Mouse (Mus musculus): ENCODE measurements around the gene Etnk1. TPM values are rescaled to one million over a fixed set of nuclear protein-coding genes. Genes with fewer than 3 reads are reported as not detected.

Etnk1 gene
- total RNA-seq, 2 experiments from 2014 or later, result 23.1 to 26.1 TPM

GRCm38 (mm10) chr6:143259870-143260559, 93.0 kb downstream of the Etnk1 start:
- intact Hi-C loops (cut with DNase I), result no loop called here
- DNase-seq (ENCODE audit: low spot score), result no peak

DNA sequence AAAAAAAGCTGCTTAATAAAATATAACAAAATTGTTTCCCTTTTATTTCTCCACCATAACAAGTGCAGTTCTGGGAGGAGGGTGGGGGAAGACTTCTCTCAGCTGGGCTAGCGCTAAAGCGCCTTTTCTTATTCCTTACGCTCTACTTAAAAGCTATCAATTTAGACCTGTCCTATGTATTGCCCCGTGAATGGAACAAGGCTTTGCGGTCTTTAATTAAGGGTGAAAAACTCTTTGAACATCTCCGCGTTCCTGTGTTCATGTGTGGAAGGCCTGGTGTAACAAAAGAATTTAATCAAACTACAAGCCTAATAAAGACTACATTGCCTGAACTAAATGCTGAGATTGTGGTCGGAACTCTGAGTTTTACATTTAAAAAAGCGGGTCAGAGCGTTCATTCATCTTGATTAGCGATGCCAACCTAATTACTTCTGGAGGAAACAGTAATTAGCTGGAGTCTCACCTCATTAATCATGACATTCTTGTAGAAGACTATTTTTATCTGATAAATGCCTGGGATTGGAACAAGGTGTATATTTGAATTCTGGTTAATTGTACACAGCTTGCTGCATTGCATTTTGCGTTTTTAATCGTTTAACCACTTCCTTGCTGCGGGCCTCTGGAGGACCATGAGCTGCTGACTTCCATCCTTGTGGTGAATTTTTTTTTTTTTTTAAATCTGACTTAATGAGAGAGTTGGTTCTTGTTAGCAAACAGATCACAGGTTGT, 93.7 kb downstream of the Etnk1 start:
- DNase-seq (ENCODE audit: low spot score), result no peak
- intact Hi-C loops (cut with DNase I), result no loop called here

- no peak for DNase-seq (ENCODE audit: low spot score)
- intact Hi-C loops (cut with DNase I), result no loop called here
These were observed 94.3 kb downstream of the Etnk1 start for GRCm38 (mm10) chr6:143261289-143261665.

DNA sequence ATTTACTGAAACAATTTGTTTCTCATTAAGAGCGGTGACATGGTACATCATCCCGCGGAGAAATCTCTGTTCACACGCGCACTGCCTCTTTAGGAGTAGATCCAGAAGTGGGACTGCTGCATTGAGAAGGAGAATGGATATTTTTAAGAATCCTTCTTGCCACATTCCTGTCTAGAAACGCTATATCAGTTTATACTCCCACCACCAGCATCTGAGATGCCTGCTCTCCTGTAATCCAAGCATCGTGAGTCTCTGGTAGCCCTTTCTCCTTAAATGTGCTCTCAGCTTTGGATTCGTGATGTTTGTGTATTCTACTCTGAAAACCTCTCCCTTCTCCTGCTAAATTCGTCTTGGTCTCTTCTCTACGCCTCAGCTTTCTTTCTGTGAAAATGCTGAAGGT, 98.5 kb downstream of the Etnk1 start:
- intact Hi-C loops (cut with DNase I), result no loop called here
- DNase-seq (ENCODE audit: low spot score), result no peak

DNA sequence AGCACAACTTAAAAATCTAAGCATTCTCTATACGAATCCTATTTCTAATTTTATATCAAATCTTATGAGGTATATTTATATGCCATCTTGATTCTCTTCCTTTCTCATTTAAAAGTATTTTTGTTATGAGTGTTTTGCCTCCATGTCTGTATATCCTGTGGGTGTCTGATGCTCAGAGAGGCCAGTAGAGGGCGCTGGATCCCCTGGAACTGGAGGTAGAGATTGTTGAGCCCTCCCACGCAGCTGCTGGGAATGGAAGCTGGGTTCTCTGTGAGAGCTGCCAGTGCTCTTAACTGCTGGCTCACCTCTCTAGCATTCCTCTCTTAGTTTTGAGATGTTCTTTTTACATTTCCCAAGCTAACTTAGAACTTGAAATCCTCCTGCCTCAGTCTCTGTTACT, 112.2 kb downstream of the Etnk1 start:
- intact Hi-C loops (cut with DNase I), result no loop called here
- no peak for DNase-seq (ENCODE audit: low spot score)

Other genes starting within 250 kb of the Etnk1 start
- under 1 TPM; 0.20 to 0.31 TPM for gene St8sia1, start 202.8 kb upstream of the Etnk1 start, total RNA-seq (2021)
- 10 to 100 TPM; 15.4 to 16.7 TPM for gene C2cd5, start 67.1 kb upstream of the Etnk1 start, total RNA-seq (2021)

Measured in heart, postnatal 25 days (tissue).